Mouse (Mus musculus) midbrain, embryonic 11.5 days (tissue): ENCODE data around the gene Sox5. TPM values are rescaled to one million over a fixed set of nuclear protein-coding genes. Genes with fewer than 3 reads are reported as not detected.
A peak's percentile ranks its signal among the peaks of the same experiment; 100 is the strongest.

Experiments used
- ATAC-seq: fragments of 200-750 bp; cut with Nextera tagmentation; 2 replicates; pipeline ENCODE4 v1.8.0; 2017; ENCODE audit warnings: moderate TSS enrichment, moderate library complexity; ENCODE audit not compliant: low FRiP score
- DNase-seq: peaks from one replicate; pipeline ENCODE4 v3.0.0; 2015; ENCODE audit warnings: low spot score; ENCODE audit errors: missing footprints
- H3K27ac ChIP-seq: fragments of 300-500 bp; sonication (generic); 2 replicates; pipeline ENCODE4 v1.5.1; 2014; ENCODE audit warnings: low read depth, low read length
- H3K27me3 ChIP-seq: fragments of 300-500 bp; sonication (generic); 2 replicates; pipeline ENCODE4 v1.6.1; 2014; ENCODE audit warnings: mild to moderate bottlenecking, low read length, moderate library complexity, mixed read lengths; ENCODE audit not compliant: control insufficient read depth, insufficient read depth
- H3K36me3 ChIP-seq: fragments of 300-500 bp; sonication (generic); 2 replicates; pipeline ENCODE4 v1.6.1; 2014; ENCODE audit warnings: mild to moderate bottlenecking, low read length, moderate library complexity, mixed read lengths; ENCODE audit not compliant: control insufficient read depth, insufficient read depth
- H3K4me1 ChIP-seq: fragments of 300-500 bp; sonication (generic); 2 replicates; pipeline ENCODE4 v1.6.1; 2014; ENCODE audit warnings: low read length; ENCODE audit not compliant: control insufficient read depth, insufficient read depth
- H3K4me2 ChIP-seq: fragments of 300-500 bp; sonication (generic); 2 replicates; pipeline ENCODE4 v1.6.1; 2014; ENCODE audit warnings: mild to moderate bottlenecking, moderate library complexity
- H3K4me3 ChIP-seq: fragments of 300-500 bp; sonication (generic); 2 replicates; pipeline ENCODE4 v1.5.1; 2014; ENCODE audit warnings: low read depth, low read length
- H3K9ac ChIP-seq: fragments of 300-500 bp; sonication (generic); 2 replicates; pipeline ENCODE4 v1.6.1; 2014; ENCODE audit warnings: low read length
- H3K9me3 ChIP-seq: fragments of 300-500 bp; sonication (generic); 2 replicates; pipeline ENCODE4 v1.6.1; 2016; ENCODE audit warnings: low read length; ENCODE audit not compliant: control insufficient read depth
- WGBS: fragments of 180-500 bp; shearing (Covaris S2); extraction: QIAGEN DNeasy Blood & Tissue Kit; methylation state at CpG from one replicate; pipeline ENCODE4 v1.1.7; 2014; 5-methylcytosine and 5-hydroxymethylcytosine counted together
- polyA plus RNA-seq: library from polyadenylated mRNA; unstranded; fragments of >200 nt; fragmentation: Nextera tagmentation; extraction: Ambion mirVana; gene quantifications from 2 replicates; pipeline ENCODE4 v1.2.1, GENCODE M21; 2014

The Sox5 gene
- polyA plus RNA-seq, 1 experiment from 2014 or later, result 23.0 TPM

DNA sequence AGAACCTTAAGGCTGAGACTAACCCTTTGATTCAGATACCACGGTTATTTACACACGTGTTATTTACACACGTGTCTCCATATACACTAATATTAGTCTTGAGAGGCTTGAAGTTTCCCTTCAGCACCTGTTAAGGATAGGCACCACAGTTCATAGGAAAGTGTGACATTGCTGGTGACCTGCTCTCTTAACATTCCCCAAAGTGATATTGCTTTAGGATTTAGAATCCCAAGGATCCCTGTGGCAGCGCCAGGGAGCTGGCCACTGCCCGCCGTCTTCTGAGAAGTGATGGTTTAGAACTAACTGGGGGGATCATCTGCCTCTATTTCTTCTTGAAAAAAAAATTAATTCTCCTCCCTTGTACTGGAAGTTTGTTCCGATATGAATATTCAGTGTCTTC lies 741.4 kb downstream of the Sox5 start:
- H3K4me1 ChIP-seq, result peaks cover 30% of the 10 kb centered on the region
- peak; percentile 64 for DNase-seq
- H3K4me3 ChIP-seq, result no peak overlapping the region
- H3K36me3 ChIP-seq, result no peaks in the 10 kb centered on the region
- ATAC-seq, result no peak
- no peak overlapping the region for H3K9ac ChIP-seq
- 92% methylated on average over 7 of the region's 7 CpGs for WGBS
- no peaks in the 10 kb centered on the region for H3K27me3 ChIP-seq
- H3K9me3 ChIP-seq, result no peaks in the 10 kb centered on the region
- H3K27ac ChIP-seq, result no peak overlapping the region
- no peak overlapping the region for H3K4me2 ChIP-seq

DNA sequence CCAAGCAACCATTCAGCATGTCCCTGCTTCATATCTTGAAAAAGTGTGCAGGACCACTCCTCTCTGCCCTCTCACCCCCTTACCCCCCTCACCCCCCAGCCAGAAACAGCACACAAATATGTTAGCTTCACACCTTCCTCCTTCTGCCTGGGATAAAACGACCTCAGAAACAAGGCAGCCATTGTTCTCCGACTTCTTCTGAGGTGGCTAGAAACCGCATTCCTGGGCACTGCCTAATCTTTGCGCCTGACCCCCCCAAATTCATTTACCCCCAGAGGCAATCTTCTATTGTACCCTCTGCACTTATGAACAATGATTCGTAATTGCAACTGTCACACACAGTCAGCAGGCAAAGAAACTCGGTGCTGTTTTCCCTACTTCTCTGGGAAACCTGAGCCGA lies 742.6 kb downstream of the Sox5 start:
- no peak for ATAC-seq
- Histone ChIP-seq H3K27ac (no peak overlapping the region), H3K9ac (no peak overlapping the region; the same call in 1 of the 2 replicates), H3K36me3 (no peaks in the 10 kb centered on the region), H3K4me1 (peaks cover 29% of the 10 kb centered on the region), H3K4me2 (no peak overlapping the region), H3K27me3 (no peaks in the 10 kb centered on the region), H3K4me3 (no peak overlapping the region), H3K9me3 (no peaks in the 10 kb centered on the region)
- 39% methylated on average over 7 of the region's 7 CpGs for WGBS
- peak; percentile 83 for DNase-seq

DNA sequence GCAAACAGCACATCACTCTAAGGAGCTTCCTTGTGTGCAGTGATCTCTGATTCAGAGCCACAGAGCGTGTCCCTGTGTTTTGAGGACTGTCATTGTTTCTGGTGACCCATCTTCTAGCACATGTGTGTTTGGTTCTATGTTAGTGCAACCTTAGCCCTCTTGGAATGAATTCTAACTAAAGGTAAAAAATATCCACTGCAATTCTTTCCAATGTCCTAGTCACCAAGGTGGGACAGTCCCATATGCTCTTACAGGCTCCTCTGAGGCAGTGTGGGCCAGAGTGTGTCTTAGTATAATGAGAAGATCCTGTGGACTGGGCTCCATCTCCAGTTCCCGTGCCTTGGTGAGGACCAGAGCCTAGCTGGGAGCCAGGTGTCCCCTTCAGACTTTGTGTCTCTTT lies 748.6 kb downstream of the Sox5 start:
- DNase-seq, result peak; percentile 70
- Histone ChIP-seq H3K27me3 (no peaks in the 10 kb centered on the region), H3K4me2 (no peak overlapping the region), H3K4me1 (no peaks in the 10 kb centered on the region), H3K9ac (no peak overlapping the region), H3K27ac (no peak overlapping the region), H3K36me3 (no peaks in the 10 kb centered on the region), H3K4me3 (no peak overlapping the region), H3K9me3 (no peaks in the 10 kb centered on the region)
- no peak for ATAC-seq
- WGBS, result 86% methylated on average over 2 of the region's 2 CpGs

GRCm38 (mm10) chr6:144016929-144017328 lies 764.8 kb downstream of the Sox5 start:
- peak; percentile 59 for DNase-seq
- Histone ChIP-seq H3K9ac (no peak overlapping the region), H3K4me2 (no peak overlapping the region), H3K27me3 (no peaks in the 10 kb centered on the region), H3K27ac (no peak overlapping the region), H3K9me3 (no peaks in the 10 kb centered on the region), H3K4me3 (no peak overlapping the region), H3K36me3 (no peaks in the 10 kb centered on the region), H3K4me1 (no peaks in the 10 kb centered on the region)
- ATAC-seq, result no peak

- no peak overlapping the region for H3K4me2 ChIP-seq
- no peaks in the 10 kb centered on the region for H3K36me3 ChIP-seq
- H3K4me3 ChIP-seq, result no peak overlapping the region
- H3K9me3 ChIP-seq, result no peaks in the 10 kb centered on the region
- peak; percentile 71 for DNase-seq
- H3K27ac ChIP-seq, result no peak overlapping the region
- no peaks in the 10 kb centered on the region for H3K4me1 ChIP-seq
- ATAC-seq, result no peak
- WGBS, result 92% methylated on average over 14 of the region's 14 CpGs
- H3K9ac ChIP-seq, result no peak overlapping the region
- H3K27me3 ChIP-seq, result no peaks in the 10 kb centered on the region
These were observed 769.8 kb downstream of the Sox5 start for GRCm38 (mm10) chr6:144011880-144012524.

DNA sequence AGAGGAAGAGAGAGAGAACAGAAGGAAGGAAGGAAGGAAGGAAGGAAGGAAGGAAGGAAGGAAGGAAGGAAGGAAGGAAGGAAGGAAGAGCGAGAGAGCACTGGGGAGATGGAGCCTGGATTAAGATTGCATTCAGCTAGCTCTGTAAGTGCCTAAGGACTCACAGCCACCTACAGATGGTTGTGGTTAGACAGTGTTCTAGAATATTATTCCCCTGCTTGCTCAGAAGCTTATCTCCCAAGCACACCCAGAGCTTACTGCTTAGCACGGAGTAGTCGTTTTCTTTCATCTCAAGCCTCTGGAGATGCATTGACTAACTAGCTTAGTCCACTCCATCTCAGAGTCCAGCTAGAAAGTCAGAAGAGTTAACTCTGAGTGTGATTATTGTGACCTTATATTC lies 770.8 kb downstream of the Sox5 start:
- peak; percentile 51 for DNase-seq
- H3K36me3 ChIP-seq, result no peaks in the 10 kb centered on the region

GRCm38 (mm10) chr6:144010285-144010684 lies 771.5 kb downstream of the Sox5 start:
- Histone ChIP-seq H3K4me3 (no peak overlapping the region), H3K27me3 (no peaks in the 10 kb centered on the region), H3K4me2 (no peak overlapping the region), H3K9ac (no peak overlapping the region), H3K27ac (no peak overlapping the region), H3K4me1 (no peaks in the 10 kb centered on the region), H3K9me3 (no peaks in the 10 kb centered on the region), H3K36me3 (no peaks in the 10 kb centered on the region)
- no peak for ATAC-seq
- no peak for DNase-seq

More for the DNA sequence above, 770.8 kb downstream of the Sox5 start:
- Histone ChIP-seq H3K9ac (no peak overlapping the region), H3K4me1 (no peaks in the 10 kb centered on the region), H3K9me3 (no peaks in the 10 kb centered on the region), H3K27ac (no peak overlapping the region), H3K27me3 (no peaks in the 10 kb centered on the region), H3K4me2 (no peak overlapping the region), H3K4me3 (no peak overlapping the region)
- WGBS, result 77% methylated on average over 3 of the region's 3 CpGs
- no peak for ATAC-seq

DNA sequence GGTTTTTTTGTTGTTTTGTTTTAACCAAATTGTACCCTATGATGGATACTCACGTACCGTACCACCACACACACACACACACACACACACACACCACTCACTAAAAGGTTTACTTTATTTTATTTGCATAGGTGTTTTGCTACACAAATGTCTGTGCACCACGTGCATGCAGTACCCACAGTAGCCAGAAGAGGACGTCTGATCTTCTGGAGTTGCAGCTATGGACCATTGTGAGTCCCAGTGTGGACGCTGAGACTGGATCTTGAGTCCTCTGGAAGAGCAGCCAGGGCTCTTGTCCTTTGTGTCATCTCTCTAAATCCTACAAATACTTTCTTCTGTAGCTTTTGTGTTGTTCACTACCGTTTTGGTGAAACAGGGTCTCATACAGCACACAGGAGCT lies 776.6 kb downstream of the Sox5 start:
- no peak for ATAC-seq
- H3K27ac ChIP-seq, result no peak overlapping the region
- H3K9ac ChIP-seq, result no peak overlapping the region
- H3K9me3 ChIP-seq, result no peaks in the 10 kb centered on the region
- no peaks in the 10 kb centered on the region for H3K4me1 ChIP-seq
- peak; percentile 76 for DNase-seq
- no peaks in the 10 kb centered on the region for H3K27me3 ChIP-seq
- no peaks in the 10 kb centered on the region for H3K36me3 ChIP-seq
- WGBS, result 88% methylated on average over 6 of the region's 6 CpGs
- no peak overlapping the region for H3K4me2 ChIP-seq
- H3K4me3 ChIP-seq, result no peak overlapping the region

- Histone ChIP-seq H3K27me3 (no peaks in the 10 kb centered on the region), H3K9ac (no peak overlapping the region), H3K4me2 (no peak overlapping the region), H3K4me1 (peaks cover 9% of the 10 kb centered on the region), H3K4me3 (no peak overlapping the region), H3K36me3 (no peaks in the 10 kb centered on the region), H3K9me3 (no peaks in the 10 kb centered on the region), H3K27ac (no peak overlapping the region)
- DNase-seq, result no peak
- 50% methylated on average over 13 of the region's 13 CpGs for WGBS
- no peak for ATAC-seq
These were observed 783.6 kb downstream of the Sox5 start for GRCm38 (mm10) chr6:143998201-143998600.
